Mouse (Mus musculus) thymus, adult 2 months (tissue): ENCODE results near the gene Cc2d2b.

Source experiments
- CTCF ChIP-seq: fragments of 200-500 bp; IDR thresholded peaks from 2 replicates; pipeline ENCODE4 v1.5.1; 2012; ENCODE audit warnings: mild to moderate bottlenecking, control low read depth, low read length, moderate library complexity, borderline replicate concordance; ENCODE audit not compliant: control insufficient read depth, poor library complexity, insufficient read depth; ENCODE audit errors: extremely low read depth
- POLR2A ChIP-seq: fragments of 200-500 bp; IDR thresholded peaks from 2 replicates; pipeline ENCODE4 v1.6.1; 2012; ENCODE audit warnings: mild to moderate bottlenecking, low read length, control low read depth, moderate library complexity; ENCODE audit not compliant: control insufficient read depth, poor library complexity, insufficient read depth; ENCODE audit errors: extremely low read depth

DNA sequence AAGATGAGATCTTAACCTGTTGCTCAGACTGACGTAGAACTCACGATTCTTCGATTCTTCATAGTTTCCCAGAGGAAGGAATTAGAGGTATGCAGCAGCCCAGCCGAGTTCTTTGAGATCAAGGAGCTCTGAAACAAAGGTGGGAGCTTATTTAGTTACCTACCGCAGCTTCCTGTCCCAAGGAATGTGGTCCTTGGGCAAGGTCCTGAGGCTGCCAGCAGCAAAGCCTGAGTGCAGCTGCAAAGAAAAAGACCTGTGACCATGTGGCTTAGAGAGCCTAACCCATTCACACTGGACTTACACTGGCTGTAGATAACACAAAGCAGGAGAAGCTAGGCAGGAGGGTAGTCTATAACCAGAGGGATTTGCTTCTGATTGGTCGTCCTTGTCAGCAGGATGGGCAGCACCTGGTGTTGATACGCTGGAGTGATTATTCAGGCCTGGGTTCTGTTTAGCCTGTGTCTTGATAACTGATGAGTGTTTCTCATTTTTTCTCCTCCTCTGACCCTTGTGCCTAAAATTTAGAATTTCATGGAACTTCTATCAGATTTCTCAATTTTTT, 56.7 kb downstream of the Cc2d2b start:
- no peak for TF ChIP-seq CTCF
- TF ChIP-seq POLR2A: no peak
